Mouse (Mus musculus) cerebellum, postnatal 4 days (tissue): ENCODE results near the gene Tssc4.
A peak's percentile ranks its signal among the peaks of the same experiment; 100 is the strongest.

Source experiments
- DNase-seq, 2 experiments: peaks; one replicate each; pipeline ENCODE4 v3.0.0; 2022; ENCODE audit warnings: low spot score in 2 of 2, mixed read lengths in 1 of 2

The Tssc4 gene

GRCm38 (mm10) chr7:143068316-143068881 lies 650 bp upstream of the Tssc4 start:
- peak; percentile 46 to 79 for DNase-seq

GRCm38 (mm10) chr7:143069751-143070400 lies 827 bp downstream of the Tssc4 start:
- peak in 1 of 2 experiments; percentile 24 for DNase-seq

DNA sequence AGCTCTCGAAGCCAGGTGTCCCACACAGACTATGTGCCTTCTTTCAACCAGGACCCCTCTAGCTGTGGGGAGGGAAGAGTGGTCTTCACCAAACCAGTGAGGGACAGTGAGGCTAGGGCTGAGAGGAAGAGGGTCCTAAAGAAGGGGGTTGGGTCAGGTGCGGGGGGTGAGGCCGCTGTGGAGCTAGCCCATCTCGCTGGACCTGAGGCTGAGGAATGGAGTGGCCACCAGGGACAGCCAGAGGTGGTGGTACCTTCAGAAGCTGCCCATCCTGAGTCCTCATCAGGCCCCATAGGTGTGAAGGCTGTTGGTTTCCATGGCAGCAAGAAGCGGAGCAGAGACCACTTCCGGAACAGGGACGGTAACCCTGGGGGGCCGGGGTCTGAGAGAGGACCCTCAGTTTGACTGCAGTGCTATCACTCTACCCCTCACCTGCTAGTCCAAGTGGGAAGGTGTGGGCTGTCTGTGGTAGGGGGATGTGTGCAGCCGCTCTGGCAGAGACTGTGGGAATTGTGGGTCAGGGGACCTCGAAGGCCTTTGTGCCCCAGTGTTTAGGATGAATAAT lies 1.5 kb downstream of the Tssc4 start:
- no peak for DNase-seq

DNA sequence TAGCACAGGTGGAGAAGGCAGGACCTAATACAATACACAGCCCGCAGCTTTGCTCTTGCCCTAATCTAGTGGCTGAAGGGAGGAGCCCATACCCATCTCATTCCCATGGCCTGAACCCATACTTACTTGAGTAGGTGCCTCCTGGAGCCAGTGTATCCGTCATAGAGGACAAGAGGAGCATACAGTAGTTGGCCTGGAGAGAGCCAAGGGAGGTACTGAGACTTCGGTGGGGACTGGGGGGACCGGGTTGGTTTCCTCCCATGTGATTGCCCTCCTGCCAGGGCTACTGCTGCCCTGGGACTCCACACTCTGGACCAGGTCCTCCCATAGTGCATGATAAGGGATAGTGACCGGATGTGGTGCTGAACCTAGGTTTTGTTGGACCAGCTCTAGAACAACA lies 3.6 kb downstream of the Tssc4 start:
- no peak for DNase-seq

- peak in 1 of 2 experiments; percentile 67 for DNase-seq
These were observed 4.0 kb downstream of the Tssc4 start for GRCm38 (mm10) chr7:143073086-143073485.

DNA sequence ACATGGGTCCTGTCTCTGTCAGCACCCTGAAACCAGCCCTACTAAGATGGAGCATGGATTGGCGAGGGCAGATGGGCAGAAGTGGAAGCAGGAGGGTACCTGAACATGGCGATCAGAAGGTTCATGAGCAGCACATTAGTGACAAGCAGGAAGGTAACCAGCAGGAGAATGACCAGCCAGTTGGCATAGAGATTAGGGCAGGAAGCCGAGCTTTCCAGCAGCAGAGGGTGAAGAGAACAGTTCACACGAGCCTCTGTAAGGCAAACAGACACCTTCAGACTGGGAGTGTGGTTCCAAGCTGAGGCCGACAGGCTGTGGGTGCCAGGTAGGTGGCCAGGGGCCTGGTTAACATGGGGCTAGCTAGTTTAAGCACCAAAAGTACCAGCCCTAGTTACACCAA lies 6.3 kb downstream of the Tssc4 start:
- DNase-seq: no peak

DNA sequence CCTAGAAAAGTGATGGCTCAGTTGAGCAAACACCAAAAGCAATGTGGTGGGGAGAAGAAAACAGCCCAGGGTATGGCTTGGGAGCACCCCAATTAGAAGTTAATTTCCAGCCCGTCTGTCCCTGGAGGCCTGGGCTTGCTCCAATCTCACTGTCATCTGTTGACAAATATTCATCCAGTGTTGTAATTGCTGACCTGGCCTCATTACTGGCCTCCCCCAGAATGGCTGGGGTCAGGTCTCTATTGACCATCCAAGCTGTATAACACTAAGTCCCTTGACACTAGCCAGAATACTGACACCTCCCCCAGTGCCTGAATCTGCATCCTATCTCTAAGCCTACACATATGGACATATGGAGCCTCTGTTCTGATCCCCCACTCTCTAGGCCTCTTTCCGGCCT lies 8.3 kb downstream of the Tssc4 start:
- DNase-seq: no peak

- no peak for DNase-seq
These were observed 13.0 kb downstream of the Tssc4 start for GRCm38 (mm10) chr7:143082024-143082423.

GRCm38 (mm10) chr7:143083708-143084107 lies 14.7 kb downstream of the Tssc4 start:
- DNase-seq: no peak

- DNase-seq: peak in 1 of 2 experiments; percentile 67
These were observed 17.3 kb downstream of the Tssc4 start for GRCm38 (mm10) chr7:143086366-143086765.

DNA sequence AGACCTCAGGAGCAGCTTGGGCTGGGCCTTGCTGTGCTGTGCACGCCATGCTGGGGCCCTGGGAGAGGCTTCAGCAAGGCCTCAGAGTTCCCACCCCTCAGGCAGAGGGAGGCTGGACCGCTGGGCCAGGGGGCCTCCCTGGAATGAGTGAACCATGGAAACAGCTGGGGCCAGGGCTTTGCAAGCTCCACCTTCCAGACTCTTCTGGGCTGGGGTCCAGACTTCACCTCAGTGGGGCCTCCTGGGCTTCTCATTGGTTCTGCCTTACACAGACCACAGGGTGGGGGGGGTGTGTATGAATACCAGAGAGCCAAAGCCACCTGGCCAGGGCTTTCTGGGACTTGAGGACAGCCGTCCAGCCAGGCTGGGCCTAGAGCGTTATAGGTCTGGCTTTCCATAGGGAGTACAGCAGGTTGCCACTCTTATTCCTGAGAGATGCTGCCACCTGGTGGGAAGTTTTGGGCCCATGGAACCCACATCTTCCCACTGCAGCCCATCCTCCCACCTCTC lies 18.1 kb downstream of the Tssc4 start:
- no peak for DNase-seq

- DNase-seq: no peak
These were observed 24.8 kb downstream of the Tssc4 start for GRCm38 (mm10) chr7:143093847-143094246.

DNA sequence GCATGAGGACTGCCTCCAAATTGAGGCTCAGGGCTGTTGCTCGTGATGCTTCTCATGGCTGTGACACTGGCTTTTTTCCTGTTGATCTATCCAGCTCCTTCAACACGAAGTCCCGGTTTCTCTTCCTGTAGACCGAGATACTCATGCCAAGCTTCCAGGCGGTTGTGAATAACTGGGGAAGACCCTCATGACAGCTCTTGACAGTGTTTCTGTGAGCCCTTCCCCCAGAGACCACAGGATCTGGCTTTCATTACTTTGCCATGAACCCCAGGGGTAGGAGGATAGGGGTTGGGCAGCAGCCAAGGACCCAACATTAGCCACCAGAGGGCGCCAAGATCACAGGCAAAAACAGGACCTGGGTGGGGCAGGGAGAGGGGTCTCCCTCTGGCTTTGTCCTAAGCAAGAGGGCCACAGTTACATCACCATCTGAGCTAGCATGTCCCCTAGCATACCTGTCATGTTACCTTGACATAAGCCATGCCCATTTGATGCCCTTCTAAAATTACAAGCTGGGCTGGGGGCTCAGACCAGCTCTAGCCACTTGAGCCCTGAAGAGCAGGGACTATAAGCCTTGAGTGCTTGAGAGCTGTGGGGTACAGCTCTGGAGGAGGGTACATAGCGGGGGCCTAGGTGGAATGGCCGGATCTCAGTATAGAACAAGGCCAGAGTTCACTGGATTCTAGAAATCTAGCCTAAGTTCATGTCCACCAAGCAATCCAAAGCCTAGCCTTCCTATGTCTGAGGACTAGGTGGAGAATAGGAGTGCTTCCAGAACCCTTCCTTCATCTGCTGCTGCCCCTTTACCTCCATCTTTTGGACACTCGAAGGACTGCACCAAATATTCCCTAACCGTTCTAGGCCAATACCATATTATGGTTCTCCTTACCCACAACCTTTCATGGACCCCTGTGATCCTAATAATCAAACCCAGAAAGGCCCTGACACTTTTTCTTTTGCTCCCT lies 25.8 kb downstream of the Tssc4 start, which contains the start of gene Trpm5:
Gene Trpm5 (minus strand): TSS at position 51 of the 962 bp plus-strand sequence.
- DNase-seq: peak in 1 of 2 experiments; percentile 76

GRCm38 (mm10) chr7:143095554-143095907 lies 26.5 kb downstream of the Tssc4 start:
- no peak for DNase-seq

DNA sequence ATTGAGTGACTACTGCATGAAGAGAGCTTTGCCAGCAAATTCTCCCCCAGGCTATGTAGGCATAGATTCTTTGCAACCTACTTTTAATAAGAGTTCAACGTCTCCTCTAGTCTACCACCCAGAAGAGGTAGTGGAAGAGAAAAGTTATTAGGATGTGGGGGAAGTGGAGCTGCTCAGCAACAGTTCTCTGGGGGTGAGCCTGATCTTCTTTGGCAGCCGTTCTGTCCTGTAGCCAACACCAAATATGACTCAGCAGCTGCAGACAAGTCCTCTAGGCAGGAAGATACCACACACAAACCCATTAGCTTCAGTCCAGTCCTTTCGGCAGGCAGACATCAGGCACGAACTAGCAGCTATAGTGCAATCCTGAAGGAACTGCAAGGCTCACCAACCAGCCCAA lies 31.7 kb downstream of the Tssc4 start:
- no peak for DNase-seq

DNA sequence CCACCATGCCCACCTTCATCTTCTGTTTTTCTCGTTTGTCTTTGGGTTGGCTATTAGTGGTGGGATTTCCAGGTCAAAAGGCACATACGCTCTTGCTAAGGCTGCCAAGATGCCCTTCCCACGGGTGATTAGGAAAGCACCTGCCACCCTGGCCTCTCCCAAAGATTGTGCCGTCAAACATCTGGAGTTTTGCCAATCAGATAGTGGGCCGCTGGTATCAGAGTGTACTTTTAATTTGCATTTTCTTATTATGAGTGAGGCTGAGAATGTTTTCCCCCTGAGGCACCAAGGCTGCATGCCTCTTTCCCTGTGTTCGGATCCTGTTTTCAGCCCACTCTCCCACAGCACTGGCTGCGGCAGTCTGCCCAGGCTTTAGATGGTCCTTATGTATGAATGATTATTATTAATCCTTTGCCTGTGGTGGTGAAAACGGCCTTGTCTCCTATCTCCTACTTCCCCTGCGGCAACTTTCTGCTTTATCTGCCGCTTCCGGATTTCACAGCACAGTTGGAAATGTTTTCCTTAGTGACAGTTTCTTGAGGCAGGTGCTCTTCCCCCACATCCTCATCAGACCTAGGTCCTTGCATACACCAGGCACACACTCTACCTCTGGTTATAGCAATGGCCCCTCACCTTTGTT lies 36.3 kb downstream of the Tssc4 start:
- no peak for DNase-seq

DNA sequence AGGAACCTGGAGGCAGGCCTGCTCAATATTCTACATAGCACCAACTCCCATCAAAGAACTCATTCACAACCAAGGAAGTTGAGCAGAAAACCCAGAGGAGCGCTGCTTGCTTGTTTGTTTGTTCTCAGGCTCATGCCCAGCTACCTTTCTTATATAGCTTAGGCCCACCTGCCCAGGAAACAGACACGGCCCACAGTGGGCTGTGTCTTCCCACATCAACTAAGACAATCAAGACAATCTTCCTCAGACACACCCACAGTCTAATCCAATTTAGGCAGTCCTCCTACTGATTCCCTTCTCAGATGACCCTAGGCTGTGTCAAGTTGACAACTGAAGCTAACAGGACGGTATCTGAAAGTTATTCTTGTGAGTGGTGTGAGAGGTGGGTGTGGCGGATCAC lies 37.0 kb downstream of the Tssc4 start, which contains the start of gene Kcnq1:
Gene Kcnq1 (plus strand): TSS at position 301 of the 400 bp plus-strand sequence.
- DNase-seq: no peak

DNA sequence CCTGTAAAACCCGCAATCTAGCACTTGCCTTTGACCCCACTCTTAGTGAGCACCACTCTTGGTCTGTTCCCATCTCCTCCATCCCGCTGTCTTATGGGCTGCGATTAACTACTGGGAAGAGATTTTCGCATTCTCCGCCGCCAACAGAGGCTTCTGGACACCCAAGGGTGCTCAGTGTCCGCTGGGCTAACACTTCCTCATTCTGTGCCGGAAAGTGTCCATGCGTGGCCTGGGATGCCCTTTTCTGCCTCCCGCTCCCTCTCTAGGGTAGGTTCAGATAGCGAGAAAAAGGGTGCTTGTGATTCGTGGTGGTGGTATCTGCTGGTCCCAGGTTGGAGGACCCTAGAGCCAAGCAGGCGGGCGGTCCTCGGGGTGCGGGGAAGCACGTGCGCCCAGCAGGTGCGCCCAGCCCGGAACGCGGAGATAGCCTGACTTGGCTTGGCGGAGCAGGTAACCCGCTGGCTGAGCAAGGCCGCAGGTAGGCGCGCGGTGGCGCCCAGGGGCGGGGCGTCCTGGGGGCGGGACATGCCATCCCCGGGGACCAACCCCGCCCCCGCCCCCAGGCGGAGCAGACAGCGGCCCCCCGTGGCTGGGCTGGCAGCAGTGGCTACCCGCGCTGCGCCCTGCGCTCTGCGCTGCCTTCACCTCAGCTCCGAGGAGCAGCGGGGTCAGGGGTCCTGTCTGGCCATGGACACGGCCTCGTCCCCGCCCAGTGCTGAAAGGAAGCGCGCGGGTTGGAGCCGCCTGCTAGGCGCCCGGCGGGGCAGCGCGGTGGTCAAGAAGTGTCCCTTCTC lies 37.8 kb downstream of the Tssc4 start:
- DNase-seq: no peak

DNA sequence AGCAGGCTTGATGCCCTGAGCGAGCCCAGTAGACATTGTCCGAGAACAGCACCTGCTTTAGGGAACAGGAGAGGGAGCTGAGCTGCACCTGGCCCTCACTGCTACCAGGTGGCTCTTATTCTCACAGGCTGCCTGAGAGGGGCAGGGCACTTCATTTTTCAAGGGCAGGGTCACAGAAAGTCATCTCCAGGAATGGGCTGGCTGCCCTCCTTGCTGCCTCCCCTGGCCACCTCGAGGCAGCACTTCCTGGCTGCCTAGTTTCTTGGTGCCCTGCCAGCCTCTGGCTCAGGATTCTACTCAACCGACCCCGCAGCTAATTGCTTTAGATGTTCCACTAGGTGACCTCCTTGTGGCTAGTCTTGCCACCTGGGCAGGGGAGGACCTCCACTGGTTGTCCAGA lies 39.2 kb downstream of the Tssc4 start:
- peak in 1 of 2 experiments; percentile 48 for DNase-seq

GRCm38 (mm10) chr7:143108996-143109660 lies 40.1 kb downstream of the Tssc4 start:
- DNase-seq: no peak
